Mouse (Mus musculus) adrenal gland, postnatal 0 days (tissue): Measurements from ENCODE around the gene Gypa. TPM values are rescaled to one million over a fixed set of nuclear protein-coding genes. Genes with fewer than 3 reads are reported as not detected.

ENCODE experiments used
- polyA plus RNA-seq: library from polyadenylated mRNA; unstranded; fragments of >200 nt; fragmentation: Nextera tagmentation; extraction: Ambion mirVana; gene quantifications from 2 replicates; pipeline ENCODE4 v1.2.1, GENCODE M21; 2015

Gene Gypa
- polyA plus RNA-seq = 22.6 and 28.5 TPM in 2 replicates

GRCm38 (mm10) chr8:80493523-80494345 is at the start of gene Gypa:
Gene Gypa (plus strand): TSS chr8:80493781.

Other genes starting within 250 kb of the Gypa start
- 0.03 and 0.06 TPM in 2 replicates for gene Frem3, start 117.3 kb downstream of the Gypa start, polyA plus RNA-seq
- 40.1 and 59.8 TPM in 2 replicates for gene Smarca5, start 245.7 kb downstream of the Gypa start, polyA plus RNA-seq